Mouse (Mus musculus) kidney, embryonic 14.5 days (tissue): ENCODE data around the gene Cd164l2. TPM values are rescaled to one million over a fixed set of nuclear protein-coding genes. Genes with fewer than 3 reads are reported as not detected.

ENCODE experiments used
- ATAC-seq: fragments of 200-750 bp; cut with Nextera tagmentation; 2 replicates; pipeline ENCODE4 v1.8.0; 2017; ENCODE audit warnings: moderate number of reproducible peaks, mild to moderate bottlenecking, moderate TSS enrichment, moderate library complexity; ENCODE audit not compliant: low FRiP score, low TSS enrichment
- H3K27ac ChIP-seq: fragments of 300-500 bp; sonication (generic); 2 replicates; pipeline ENCODE4 v1.5.1; 2014; ENCODE audit warnings: low read depth, mild to moderate bottlenecking, low read length, moderate library complexity, mixed read lengths
- H3K27me3 ChIP-seq: fragments of 300-500 bp; sonication (generic); 2 replicates; pipeline ENCODE4 v1.6.1; 2014; ENCODE audit warnings: mild to moderate bottlenecking, low read length; ENCODE audit not compliant: control insufficient read depth, insufficient read depth
- H3K36me3 ChIP-seq: fragments of 300-500 bp; sonication (generic); 2 replicates; pipeline ENCODE4 v1.6.1; 2014; ENCODE audit warnings: low read length, mixed read lengths; ENCODE audit not compliant: control insufficient read depth, insufficient read depth
- H3K4me1 ChIP-seq: fragments of 300-500 bp; sonication (generic); 2 replicates; pipeline ENCODE4 v1.6.1; 2014; ENCODE audit warnings: low read length, mixed read lengths; ENCODE audit not compliant: control insufficient read depth, insufficient read depth
- H3K4me2 ChIP-seq: fragments of 300-500 bp; sonication (generic); replicated peaks from 2 replicates; pipeline ENCODE4 v1.6.1; 2014; ENCODE audit warnings: low read depth, mild to moderate bottlenecking, low read length
- H3K4me3 ChIP-seq: fragments of 300-500 bp; sonication (generic); 2 replicates; pipeline ENCODE4 v1.5.1; 2014; ENCODE audit warnings: mild to moderate bottlenecking, low read length
- H3K9ac ChIP-seq: fragments of 300-500 bp; sonication (generic); 2 replicates; pipeline ENCODE4 v1.6.1; 2014; ENCODE audit warnings: low read depth, mild to moderate bottlenecking, low read length, moderate library complexity
- H3K9me3 ChIP-seq: fragments of 300-500 bp; sonication (generic); 2 replicates; pipeline ENCODE4 v1.6.1; 2016; ENCODE audit warnings: low read length; ENCODE audit not compliant: control insufficient read depth
- WGBS: fragments of 180-500 bp; shearing (Covaris S2); extraction: QIAGEN DNeasy Blood & Tissue Kit; methylation state at CpG from one replicate; pipeline ENCODE4 v1.1.7; 2014; 5-methylcytosine and 5-hydroxymethylcytosine counted together
- polyA plus RNA-seq: library from polyadenylated mRNA; unstranded; fragments of >200 nt; fragmentation: Nextera tagmentation; extraction: Ambion mirVana; gene quantifications from 2 replicates; pipeline ENCODE4 v1.2.1, GENCODE M21; 2014

The Cd164l2 gene
- polyA plus RNA-seq, result 6.9 and 7.6 TPM in 2 replicates

GRCm38 (mm10) chr4:133211751-133212561 lies at the start of gene Cd164l2, which contains the start of gene Gpr3:
Gene Cd164l2 (plus strand): TSS chr4:133212131.
Gene Gpr3 (minus strand): TSS chr4:133212536.
- peaks cover 20% of the 10 kb centered on the region; the same call in 1 of the 2 replicates for H3K27me3 ChIP-seq
- 1% methylated on average over 50 of the region's 52 CpGs for WGBS
- peak; percentile 56 for ATAC-seq
- H3K9me3 ChIP-seq, result no peaks in the 10 kb centered on the region
- H3K4me3 ChIP-seq, result peak within 1 kb of the TSS; percentile 73
- peaks cover 13% of the 10 kb centered on the region for H3K4me1 ChIP-seq
- H3K4me2 ChIP-seq, result peak within 1 kb of the TSS; percentile 98
- H3K9ac ChIP-seq, result peak within 1 kb of the TSS; percentile 54
- no peaks in the 10 kb centered on the region for H3K36me3 ChIP-seq
- H3K27ac ChIP-seq, result no peak within 1 kb of the TSS

GRCm38 (mm10) chr4:133162196-133162595 lies 49.7 kb upstream of the Cd164l2 start:
- peaks cover 16% of the 10 kb centered on the region for H3K4me1 ChIP-seq
- ATAC-seq, result no peak
- H3K4me3 ChIP-seq, result no peak overlapping the region
- 65% methylated on average over 6 of the region's 6 CpGs for WGBS
- H3K9me3 ChIP-seq, result no peaks in the 10 kb centered on the region
- no peak overlapping the region for H3K9ac ChIP-seq
- no peaks in the 10 kb centered on the region for H3K27me3 ChIP-seq
- peaks cover 8% of the 10 kb centered on the region for H3K36me3 ChIP-seq
- H3K4me2 ChIP-seq, result no peak overlapping the region
- no peak overlapping the region for H3K27ac ChIP-seq

DNA sequence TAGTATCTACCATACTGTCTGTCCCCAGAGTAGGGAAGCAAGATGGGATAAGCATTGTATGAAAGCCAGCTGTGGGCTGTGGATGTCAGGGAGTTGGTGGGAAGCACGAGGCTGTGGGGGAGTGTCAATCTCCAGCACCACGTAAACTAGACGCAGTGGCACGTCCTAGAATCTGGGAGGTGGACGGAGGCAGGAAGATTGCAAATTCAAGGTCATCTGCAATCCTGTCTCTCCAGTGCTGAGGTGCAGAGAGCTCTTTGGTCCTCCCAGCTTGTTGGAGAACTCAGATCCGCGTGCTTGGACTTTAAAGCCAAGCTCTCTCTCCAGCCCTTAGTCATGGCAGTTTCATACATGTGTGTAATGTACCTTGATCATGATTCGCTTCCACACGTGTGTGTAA lies 45.2 kb upstream of the Cd164l2 start:
- H3K36me3 ChIP-seq, result peaks cover 3% of the 10 kb centered on the region; the same call in 1 of the 2 replicates
- no peak overlapping the region for H3K4me2 ChIP-seq
- H3K4me1 ChIP-seq, result peaks cover 6% of the 10 kb centered on the region; the same call in 1 of the 2 replicates
- H3K27ac ChIP-seq, result no peak overlapping the region
- H3K27me3 ChIP-seq, result no peaks in the 10 kb centered on the region
- 66% methylated on average over 9 of the region's 9 CpGs for WGBS
- ATAC-seq, result no peak
- no peaks in the 10 kb centered on the region for H3K9me3 ChIP-seq
- H3K4me3 ChIP-seq, result no peak overlapping the region
- no peak overlapping the region for H3K9ac ChIP-seq

DNA sequence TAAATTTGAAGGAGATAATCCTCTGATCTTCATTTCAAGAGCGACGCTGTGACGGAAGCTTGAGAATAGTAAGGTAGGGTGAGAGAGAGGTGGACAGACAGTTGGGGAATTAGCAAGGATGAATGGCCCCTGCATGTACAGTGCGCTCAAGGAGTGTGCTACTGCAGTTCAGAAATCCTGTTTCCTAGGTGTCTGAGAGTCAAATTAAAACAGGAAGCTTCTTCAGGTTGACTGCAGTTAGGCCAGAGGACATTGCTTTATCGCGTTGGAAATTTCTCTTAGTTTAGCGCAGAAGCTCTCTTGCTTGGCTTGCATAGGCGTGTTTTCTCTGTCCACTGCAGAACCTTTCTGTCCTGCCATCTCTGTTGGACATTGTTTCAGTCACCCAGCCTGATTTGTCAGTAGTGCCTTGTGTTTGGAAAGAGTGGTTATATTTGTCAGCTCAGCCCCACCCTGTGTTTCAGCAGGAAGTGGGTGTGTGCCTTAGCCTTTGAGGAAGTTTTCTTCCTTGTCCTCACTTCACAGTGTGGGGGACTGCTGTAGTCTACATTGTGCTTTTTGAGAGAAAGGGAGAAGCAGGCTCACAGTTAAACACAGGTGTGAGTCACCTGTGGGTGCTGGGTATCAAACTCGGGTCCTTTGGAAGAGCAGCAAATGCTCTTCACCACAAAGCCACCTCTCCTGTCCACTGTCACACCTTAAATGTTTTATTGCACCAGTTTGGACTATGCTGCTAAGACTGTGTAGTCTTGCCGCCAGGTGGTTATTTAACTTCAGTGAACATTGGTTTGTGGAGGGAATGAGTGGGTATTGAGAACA lies 42.5 kb upstream of the Cd164l2 start:
- Histone ChIP-seq H3K9me3 (no peaks in the 10 kb centered on the region), H3K36me3 (peaks cover 3% of the 10 kb centered on the region; the same call in 1 of the 2 replicates), H3K4me3 (no peak overlapping the region), H3K27ac (no peak overlapping the region), H3K4me1 (peaks cover 16% of the 10 kb centered on the region), H3K4me2 (no peak overlapping the region), H3K27me3 (no peaks in the 10 kb centered on the region), H3K9ac (no peak overlapping the region)
- 83% methylated on average over 10 of the region's 10 CpGs for WGBS
- no peak for ATAC-seq

DNA sequence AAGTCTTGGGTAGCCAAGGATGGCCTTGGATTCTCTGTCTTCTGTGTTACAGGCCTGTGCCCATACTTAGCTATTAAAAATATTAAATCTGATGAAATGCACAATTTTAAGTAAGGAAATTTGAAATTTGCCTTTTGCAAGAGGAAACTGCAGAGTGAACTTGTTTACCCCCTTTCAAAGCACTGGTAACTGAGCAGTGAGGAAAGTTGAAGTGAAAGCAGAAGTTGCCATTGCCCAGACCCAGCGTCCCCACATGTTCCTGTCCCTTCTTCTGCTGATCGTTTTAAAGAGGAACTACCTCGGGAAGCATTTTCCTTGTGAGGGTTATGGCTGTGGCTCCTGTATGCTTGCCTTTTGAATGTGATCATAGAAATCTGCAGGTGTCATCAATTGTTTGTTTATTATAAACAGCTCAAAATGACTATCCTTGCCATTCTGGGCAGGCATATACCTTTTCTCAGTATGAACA lies 41.8 kb upstream of the Cd164l2 start:
- Histone ChIP-seq H3K9ac (no peak overlapping the region), H3K4me1 (peaks cover 19% of the 10 kb centered on the region), H3K36me3 (peaks cover 3% of the 10 kb centered on the region; the same call in 1 of the 2 replicates), H3K27me3 (no peaks in the 10 kb centered on the region), H3K4me2 (no peak overlapping the region), H3K27ac (no peak overlapping the region), H3K9me3 (no peaks in the 10 kb centered on the region), H3K4me3 (no peak overlapping the region)
- WGBS, result 86% methylated on average over 3 of the region's 3 CpGs
- ATAC-seq, result no peak

- Histone ChIP-seq H3K4me2 (no peak overlapping the region), H3K36me3 (peaks cover 3% of the 10 kb centered on the region; the same call in 1 of the 2 replicates), H3K27ac (no peak overlapping the region), H3K4me1 (peaks cover 24% of the 10 kb centered on the region), H3K9ac (no peak overlapping the region), H3K27me3 (no peaks in the 10 kb centered on the region), H3K9me3 (no peaks in the 10 kb centered on the region), H3K4me3 (no peak overlapping the region)
- no peak for ATAC-seq
Measured at GRCm38 (mm10) chr4:133170616-133171015, 41.3 kb upstream of the Cd164l2 start.

GRCm38 (mm10) chr4:133172451-133172850 lies 39.5 kb upstream of the Cd164l2 start:
- Histone ChIP-seq H3K9me3 (no peaks in the 10 kb centered on the region), H3K36me3 (peaks cover 9% of the 10 kb centered on the region), H3K4me3 (no peak overlapping the region), H3K27me3 (no peaks in the 10 kb centered on the region), H3K4me1 (peaks cover 34% of the 10 kb centered on the region), H3K4me2 (no peak overlapping the region), H3K27ac (no peak overlapping the region), H3K9ac (no peak overlapping the region)
- 85% methylated on average over 4 of the region's 4 CpGs for WGBS
- ATAC-seq, result no peak

DNA sequence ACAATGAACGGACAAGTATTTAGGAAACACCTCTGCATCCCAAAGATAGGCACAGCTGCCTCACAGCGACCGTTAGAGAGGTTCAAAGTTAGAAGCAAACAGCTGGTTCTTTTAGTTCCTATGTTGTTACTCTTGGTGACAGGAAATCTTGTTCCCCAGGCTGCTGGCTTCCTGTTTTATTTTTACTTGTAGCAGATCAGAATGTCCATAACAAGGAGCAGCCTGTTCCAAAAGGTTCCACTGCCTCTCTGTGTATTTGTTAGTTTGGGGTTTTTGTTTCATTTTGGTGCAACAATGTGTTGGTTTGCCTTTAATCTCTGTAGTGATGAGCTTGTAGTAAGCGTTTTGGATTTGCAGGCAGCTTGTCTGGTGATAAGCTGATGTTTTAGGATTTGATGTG lies 37.6 kb upstream of the Cd164l2 start:
- peak overlapping the region; percentile 76 for H3K27ac ChIP-seq
- 39% methylated on average over 4 of the region's 4 CpGs for WGBS
- no peak overlapping the region for H3K4me3 ChIP-seq
- H3K9ac ChIP-seq, result no peak overlapping the region
- H3K4me2 ChIP-seq, result peak overlapping the region; percentile 19
- no peak for ATAC-seq
- H3K4me1 ChIP-seq, result peaks cover 33% of the 10 kb centered on the region
- peaks cover 23% of the 10 kb centered on the region for H3K36me3 ChIP-seq
- H3K27me3 ChIP-seq, result no peaks in the 10 kb centered on the region
- no peaks in the 10 kb centered on the region for H3K9me3 ChIP-seq
